Mouse (Mus musculus) neural tube, embryonic 13.5 days (tissue): ENCODE results near the gene Stard10. TPM values are rescaled to one million over a fixed set of nuclear protein-coding genes. Genes with fewer than 3 reads are reported as not detected.
A peak's percentile ranks its signal among the peaks of the same experiment; 100 is the strongest.

Experiments used
- ATAC-seq: fragments of 200-750 bp; cut with Nextera tagmentation; 2 replicates; pipeline ENCODE4 v1.8.0; 2017; ENCODE audit warnings: low read depth, mild to moderate bottlenecking, moderate TSS enrichment, moderate library complexity
- H3K27ac ChIP-seq: fragments of 300-500 bp; sonication (generic); replicated peaks from 2 replicates; pipeline ENCODE4 v1.5.1; 2015; ENCODE audit warnings: moderate library complexity, mild to moderate bottlenecking, inconsistent platforms
- H3K27me3 ChIP-seq: fragments of 300-500 bp; sonication (generic); 2 replicates; pipeline ENCODE4 v1.6.1; 2015; ENCODE audit warnings: mild to moderate bottlenecking, inconsistent platforms
- H3K36me3 ChIP-seq: fragments of 300-500 bp; sonication (generic); 2 replicates; pipeline ENCODE4 v1.6.1; 2015; ENCODE audit warnings: mild to moderate bottlenecking, inconsistent platforms
- H3K4me1 ChIP-seq: fragments of 300-500 bp; sonication (generic); replicated peaks from 2 replicates; pipeline ENCODE4 v1.6.1; 2015; ENCODE audit warnings: inconsistent platforms
- H3K4me2 ChIP-seq: fragments of 300-500 bp; sonication (generic); 2 replicates; pipeline ENCODE4 v1.6.1; 2015; ENCODE audit warnings: inconsistent platforms, mild to moderate bottlenecking, moderate library complexity
- H3K4me3 ChIP-seq: fragments of 300-500 bp; sonication (generic); 2 replicates; pipeline ENCODE4 v1.5.1; 2015; ENCODE audit warnings: mild to moderate bottlenecking, inconsistent platforms
- H3K9ac ChIP-seq: fragments of 300-500 bp; sonication (generic); 2 replicates; pipeline ENCODE4 v1.6.1; 2015; ENCODE audit warnings: moderate library complexity, mild to moderate bottlenecking, inconsistent platforms
- H3K9me3 ChIP-seq: fragments of 300-500 bp; sonication (generic); 2 replicates; pipeline ENCODE4 v1.6.1; 2016; ENCODE audit warnings: inconsistent platforms
- WGBS: fragments of 180-500 bp; shearing (Covaris S2); methylation state at CpG from one replicate; pipeline ENCODE4 v1.1.7; 2015; 5-methylcytosine and 5-hydroxymethylcytosine counted together
- polyA plus RNA-seq: library from polyadenylated mRNA; unstranded; fragments of >200 nt; fragmentation: Nextera tagmentation; extraction: Ambion mirVana; gene quantifications from 2 replicates; pipeline ENCODE4 v1.2.1, GENCODE M21; 2015

The Stard10 gene
- polyA plus RNA-seq, 1 experiment from 2014 or later, result 9.2 TPM

GRCm38 (mm10) chr7:101324142-101324962 is 7.5 kb downstream of the Stard10 start:
- no peak overlapping the region for H3K4me2 ChIP-seq
- H3K27me3 ChIP-seq, result peaks cover 36% of the 10 kb centered on the region
- no peak for ATAC-seq
- H3K4me1 ChIP-seq, result peaks cover 31% of the 10 kb centered on the region
- no peak overlapping the region for H3K4me3 ChIP-seq
- no peak overlapping the region for H3K27ac ChIP-seq
- no peaks in the 10 kb centered on the region for H3K9me3 ChIP-seq
- 79% methylated on average over 6 of the region's 6 CpGs for WGBS
- H3K9ac ChIP-seq, result no peak overlapping the region
- H3K36me3 ChIP-seq, result no peaks in the 10 kb centered on the region

DNA sequence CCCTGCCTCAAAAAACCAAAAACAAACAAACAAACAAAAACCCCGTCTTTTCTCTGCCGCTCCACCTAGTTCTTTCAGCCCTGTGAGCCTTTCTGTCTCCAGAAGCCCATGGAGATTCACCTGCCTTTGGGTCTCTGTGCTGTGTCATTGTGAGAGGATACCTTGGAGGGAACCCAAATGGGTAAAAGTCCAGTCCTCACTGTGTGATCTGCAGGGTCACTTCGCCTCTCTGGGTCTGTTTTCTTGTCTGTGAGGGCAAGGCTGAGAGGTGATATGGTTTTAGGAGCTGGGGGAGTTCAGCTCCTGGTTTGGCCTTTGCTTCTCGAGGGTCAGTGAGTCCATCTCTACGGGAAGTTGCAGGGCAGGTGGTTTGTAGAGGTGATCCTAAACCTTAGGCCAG is 9.1 kb downstream of the Stard10 start:
- Histone ChIP-seq H3K9me3 (no peaks in the 10 kb centered on the region), H3K9ac (no peak overlapping the region), H3K27ac (no peak overlapping the region), H3K4me1 (peaks cover 33% of the 10 kb centered on the region), H3K36me3 (no peaks in the 10 kb centered on the region), H3K4me2 (no peak overlapping the region), H3K27me3 (peaks cover 22% of the 10 kb centered on the region), H3K4me3 (no peak overlapping the region)
- WGBS, result 83% methylated on average over 5 of the region's 5 CpGs
- ATAC-seq, result no peak

GRCm38 (mm10) chr7:101327263-101327662 is 10.4 kb downstream of the Stard10 start:
- 54% methylated on average over 5 of the region's 5 CpGs for WGBS
- peaks cover 14% of the 10 kb centered on the region for H3K27me3 ChIP-seq
- no peak for ATAC-seq
- H3K36me3 ChIP-seq, result no peaks in the 10 kb centered on the region
- H3K4me2 ChIP-seq, result no peak overlapping the region
- peaks cover 23% of the 10 kb centered on the region for H3K4me1 ChIP-seq
- no peak overlapping the region for H3K4me3 ChIP-seq
- H3K27ac ChIP-seq, result no peak overlapping the region
- H3K9ac ChIP-seq, result no peak overlapping the region
- no peaks in the 10 kb centered on the region for H3K9me3 ChIP-seq

DNA sequence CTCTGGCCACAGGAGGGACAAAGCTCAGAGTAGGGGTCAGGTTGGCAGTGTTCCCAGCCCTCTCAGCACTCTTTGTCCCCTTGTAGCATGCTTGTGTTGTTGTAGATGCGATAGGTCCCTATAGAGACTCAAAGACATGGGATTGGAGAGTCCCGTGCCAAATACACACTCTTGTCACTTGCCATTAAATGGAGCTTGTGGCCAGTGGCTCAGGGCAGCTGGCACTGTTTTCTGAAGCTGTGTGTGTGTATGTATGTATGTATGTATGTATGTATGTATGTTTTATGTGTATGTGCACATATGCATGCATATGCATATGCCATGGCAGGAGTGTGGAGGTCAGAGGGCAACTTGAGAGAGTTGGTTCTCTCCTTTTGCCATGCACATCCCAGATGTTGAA is 10.9 kb downstream of the Stard10 start:
- H3K27ac ChIP-seq, result no peak overlapping the region
- H3K4me2 ChIP-seq, result no peak overlapping the region
- peaks cover 19% of the 10 kb centered on the region for H3K4me1 ChIP-seq
- H3K27me3 ChIP-seq, result peaks cover 9% of the 10 kb centered on the region; the same call in 1 of the 2 replicates
- ATAC-seq, result no peak
- H3K36me3 ChIP-seq, result no peaks in the 10 kb centered on the region
- H3K4me3 ChIP-seq, result no peak overlapping the region
- no peak overlapping the region for H3K9ac ChIP-seq
- H3K9me3 ChIP-seq, result no peaks in the 10 kb centered on the region
- WGBS, result 87% methylated on average over 2 of the region's 2 CpGs

DNA sequence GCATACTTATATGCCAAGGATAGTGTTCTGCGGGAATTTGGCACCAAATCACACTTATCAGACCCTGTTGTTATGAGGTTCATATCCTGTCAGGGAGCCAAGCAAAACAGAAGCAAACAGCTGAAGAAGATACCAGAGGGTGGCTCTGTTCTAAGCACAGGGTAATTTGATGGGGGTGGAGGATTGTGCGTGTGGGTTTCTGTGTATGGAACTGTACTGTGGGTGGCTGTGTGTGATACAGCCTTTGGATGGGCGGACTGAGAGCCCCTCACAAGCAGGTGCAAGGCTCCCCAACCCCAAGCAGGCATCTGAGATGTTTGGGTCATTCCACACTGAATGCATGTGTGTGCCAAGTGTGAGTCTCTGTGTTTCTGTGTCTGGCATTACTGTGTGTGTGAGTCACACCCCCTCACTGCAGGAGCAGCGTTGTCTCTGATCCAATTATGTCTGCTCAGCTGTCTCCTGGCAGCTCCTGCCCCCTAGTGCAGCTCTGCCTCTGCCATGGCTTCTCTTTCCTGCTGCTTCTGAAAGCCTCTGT is 11.8 kb downstream of the Stard10 start:
- H3K36me3 ChIP-seq, result no peaks in the 10 kb centered on the region
- ATAC-seq, result peak; percentile 49; the same call in 1 of the 2 replicates
- H3K27ac ChIP-seq, result peak overlapping the region; percentile 15; the same call in 1 of the 2 replicates
- H3K4me3 ChIP-seq, result no peak overlapping the region
- 70% methylated on average over 4 of the region's 4 CpGs for whole genome bisulfite sequencing
- no peak overlapping the region for H3K4me2 ChIP-seq
- 0 out of 2 replicates have a peak, but pooled peaks cover under 1% of the 10 kb centered on the region for H3K27me3 ChIP-seq
- peak overlapping the region; percentile 38; the same call in 1 of the 2 replicates for H3K9ac ChIP-seq
- H3K9me3 ChIP-seq, result no peaks in the 10 kb centered on the region
- H3K4me1 ChIP-seq, result peaks cover 19% of the 10 kb centered on the region

GRCm38 (mm10) chr7:101329606-101330005 is 12.7 kb downstream of the Stard10 start:
- ATAC-seq, result no peak
- no peak overlapping the region for H3K9ac ChIP-seq
- no peak overlapping the region for H3K27ac ChIP-seq
- H3K36me3 ChIP-seq, result no peaks in the 10 kb centered on the region
- peaks cover 19% of the 10 kb centered on the region for H3K4me1 ChIP-seq
- H3K4me2 ChIP-seq, result no peak overlapping the region
- H3K4me3 ChIP-seq, result no peak overlapping the region
- WGBS, result 79% methylated on average over 4 of the region's 4 CpGs
- no peaks in the 10 kb centered on the region for H3K27me3 ChIP-seq
- H3K9me3 ChIP-seq, result no peaks in the 10 kb centered on the region

- H3K36me3 ChIP-seq, result no peaks in the 10 kb centered on the region
- no peak overlapping the region for H3K9ac ChIP-seq
- 72% methylated on average over 10 of the region's 10 CpGs for WGBS
- H3K4me3 ChIP-seq, result no peak overlapping the region
- peaks cover 19% of the 10 kb centered on the region for H3K4me1 ChIP-seq
- no peaks in the 10 kb centered on the region for H3K9me3 ChIP-seq
- ATAC-seq, result no peak
- no peak overlapping the region for H3K4me2 ChIP-seq
- no peak overlapping the region for H3K27ac ChIP-seq
- no peaks in the 10 kb centered on the region for H3K27me3 ChIP-seq
These were observed 13.4 kb downstream of the Stard10 start for GRCm38 (mm10) chr7:101330074-101330840.

DNA sequence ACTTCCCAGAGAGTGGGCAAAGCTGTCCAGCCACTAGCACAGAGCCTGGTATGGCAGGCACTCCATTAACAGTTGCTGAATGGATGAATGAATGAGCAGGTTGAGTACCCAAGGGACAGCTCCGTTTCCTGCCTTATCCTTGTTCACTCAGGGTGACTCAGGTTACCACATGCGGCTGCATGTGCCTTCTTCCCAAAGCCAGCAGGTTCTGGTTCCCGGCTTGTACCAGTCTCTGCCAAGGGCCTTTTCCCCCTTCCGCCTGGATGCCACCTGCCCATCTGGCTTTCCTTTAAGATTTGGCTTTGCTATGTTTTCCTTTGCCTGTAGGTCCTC is 13.9 kb downstream of the Stard10 start:
- no peak overlapping the region for H3K9ac ChIP-seq
- H3K36me3 ChIP-seq, result no peaks in the 10 kb centered on the region
- H3K4me3 ChIP-seq, result no peak overlapping the region
- no peaks in the 10 kb centered on the region for H3K27me3 ChIP-seq
- no peak overlapping the region for H3K27ac ChIP-seq
- no peak for ATAC-seq
- H3K4me2 ChIP-seq, result no peak overlapping the region
- 80% methylated on average over 4 of the region's 4 CpGs for WGBS
- no peaks in the 10 kb centered on the region for H3K9me3 ChIP-seq
- peaks cover 19% of the 10 kb centered on the region for H3K4me1 ChIP-seq

DNA sequence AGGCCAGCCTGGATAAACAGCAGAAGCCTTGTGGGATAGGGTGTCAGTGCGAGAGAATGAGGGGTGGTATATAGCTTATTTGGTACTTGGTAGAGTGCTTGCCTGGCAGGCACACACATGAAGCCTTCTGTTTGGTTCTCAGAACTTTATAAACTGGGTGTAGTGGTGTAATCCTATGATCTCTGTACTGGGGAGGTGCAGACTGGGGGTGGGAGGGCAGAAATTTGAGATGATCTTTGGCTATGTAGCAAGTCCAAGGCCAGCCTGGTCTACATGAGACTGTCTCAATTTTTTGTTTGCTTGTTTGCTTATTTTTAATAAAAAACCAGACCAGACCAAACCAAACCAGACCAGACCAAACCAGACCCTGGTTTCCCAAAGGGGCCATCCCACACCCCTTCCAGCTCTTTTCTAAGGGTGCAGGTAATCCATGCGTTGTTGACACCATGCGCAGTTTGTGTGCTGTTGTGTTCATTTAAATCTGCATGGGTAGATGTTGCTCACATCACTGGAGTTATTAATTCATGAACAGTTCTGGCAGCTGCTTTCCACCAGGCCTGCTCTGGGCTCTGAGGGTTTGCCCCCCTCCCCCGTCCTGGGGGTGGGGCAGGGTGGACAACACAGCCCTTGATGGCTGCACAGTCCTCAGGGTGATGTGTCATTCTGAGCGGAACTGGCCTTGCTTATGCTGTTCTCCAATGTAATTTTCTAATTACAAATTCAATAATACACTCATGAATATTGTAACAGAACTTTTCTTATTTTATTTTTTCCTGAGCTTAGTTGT is 15.4 kb downstream of the Stard10 start:
- Histone ChIP-seq H3K27ac (no peak overlapping the region), H3K36me3 (no peaks in the 10 kb centered on the region), H3K4me2 (no peak overlapping the region), H3K4me1 (peaks cover 19% of the 10 kb centered on the region), H3K4me3 (no peak overlapping the region), H3K9ac (no peak overlapping the region), H3K9me3 (no peaks in the 10 kb centered on the region), H3K27me3 (no peaks in the 10 kb centered on the region)
- 78% methylated on average over 5 of the region's 5 CpGs for WGBS
- ATAC-seq, result no peak

GRCm38 (mm10) chr7:101335228-101335627 is 18.3 kb downstream of the Stard10 start:
- 98% methylated on average over 2 of the region's 2 CpGs for WGBS
- Histone ChIP-seq H3K4me1 (no peaks in the 10 kb centered on the region), H3K27me3 (no peaks in the 10 kb centered on the region), H3K27ac (no peak overlapping the region), H3K36me3 (no peaks in the 10 kb centered on the region), H3K4me3 (no peak overlapping the region), H3K9ac (no peak overlapping the region), H3K9me3 (no peaks in the 10 kb centered on the region), H3K4me2 (no peak overlapping the region)
- no peak for ATAC-seq

GRCm38 (mm10) chr7:101336686-101337085 is 19.8 kb downstream of the Stard10 start:
- no peaks in the 10 kb centered on the region for H3K36me3 ChIP-seq
- 85% methylated on average over 3 of the region's 3 CpGs for WGBS
- no peak overlapping the region for H3K4me2 ChIP-seq
- H3K4me1 ChIP-seq, result no peaks in the 10 kb centered on the region
- H3K27ac ChIP-seq, result no peak overlapping the region
- no peak overlapping the region for H3K4me3 ChIP-seq
- no peaks in the 10 kb centered on the region for H3K9me3 ChIP-seq
- no peak for ATAC-seq
- no peak overlapping the region for H3K9ac ChIP-seq
- H3K27me3 ChIP-seq, result no peaks in the 10 kb centered on the region

- WGBS, result 81% methylated on average over 3 of the region's 3 CpGs
- no peak for ATAC-seq
- H3K4me2 ChIP-seq, result no peak overlapping the region
- no peak overlapping the region for H3K27ac ChIP-seq
- no peaks in the 10 kb centered on the region for H3K27me3 ChIP-seq
- no peaks in the 10 kb centered on the region for H3K36me3 ChIP-seq
- no peak overlapping the region for H3K9ac ChIP-seq
- no peaks in the 10 kb centered on the region for H3K4me1 ChIP-seq
- no peak overlapping the region for H3K4me3 ChIP-seq
- H3K9me3 ChIP-seq, result no peaks in the 10 kb centered on the region
These were observed 20.5 kb downstream of the Stard10 start for GRCm38 (mm10) chr7:101337401-101337800.
